Mouse (Mus musculus): ENCODE measurements around the gene Myocd. TPM values are rescaled to one million over a fixed set of nuclear protein-coding genes. Genes with fewer than 3 reads are reported as not detected.

Myocd gene
- total RNA-seq, 2 experiments from 2014 or later, result 0.45 to 0.46 TPM

- DNase-seq (ENCODE audit: low spot score in 2 of 2), result no peak
Observed at GRCm38 (mm10) chr11:65148441-65148840, 121.3 kb downstream of the Myocd start.

GRCm38 (mm10) chr11:65142838-65143417 lies 126.9 kb downstream of the Myocd start:
- no peak for DNase-seq (ENCODE audit: low spot score in 2 of 2)

- no peak for DNase-seq (ENCODE audit: low spot score in 2 of 2)
Observed at GRCm38 (mm10) chr11:65139030-65139429, 130.8 kb downstream of the Myocd start.

- no peak for DNase-seq (ENCODE audit: low spot score in 2 of 2)
Observed at GRCm38 (mm10) chr11:65137145-65137652, 132.6 kb downstream of the Myocd start.

- DNase-seq (ENCODE audit: low spot score in 2 of 2), result no peak
Observed at GRCm38 (mm10) chr11:65135251-65135739, 134.5 kb downstream of the Myocd start.

- DNase-seq (ENCODE audit: low spot score in 2 of 2), result no peak
Observed at GRCm38 (mm10) chr11:65133661-65134060, 136.1 kb downstream of the Myocd start.

- DNase-seq (ENCODE audit: low spot score in 2 of 2), result no peak
Observed at GRCm38 (mm10) chr11:65129110-65129509, 140.7 kb downstream of the Myocd start.

GRCm38 (mm10) chr11:65128666-65129065 lies 141.1 kb downstream of the Myocd start:
- DNase-seq (ENCODE audit: low spot score in 2 of 2), result peak in 1 of 2 experiments; percentile 29

- DNase-seq (ENCODE audit: low spot score in 2 of 2), result no peak
Observed at GRCm38 (mm10) chr11:65126566-65126965, 143.2 kb downstream of the Myocd start.

Other genes with a start within 250 kb of the Myocd start
- gene 1700086D15Rik, start 110.1 kb downstream of the Myocd start, total RNA-seq (2021), result under 1 TPM in 1 of 2 experiments, not detected in 1; 0.64 TPM
- gene Arhgap44, start 107.0 kb downstream of the Myocd start, total RNA-seq (2021), result 10 to 100 TPM in 1 of 2 experiments, 1 to 10 TPM in 1; 8.5 to 11.1 TPM

Measured in adrenal gland, adult 18-20 months (tissue).